Mouse (Mus musculus): ENCODE data around the gene Nrxn3. TPM values are rescaled to one million over a fixed set of nuclear protein-coding genes. Genes with fewer than 3 reads are reported as not detected.

Gene Nrxn3
- polyA plus RNA-seq, 1 experiment from 2014 or later, result 6.9 TPM

DNA sequence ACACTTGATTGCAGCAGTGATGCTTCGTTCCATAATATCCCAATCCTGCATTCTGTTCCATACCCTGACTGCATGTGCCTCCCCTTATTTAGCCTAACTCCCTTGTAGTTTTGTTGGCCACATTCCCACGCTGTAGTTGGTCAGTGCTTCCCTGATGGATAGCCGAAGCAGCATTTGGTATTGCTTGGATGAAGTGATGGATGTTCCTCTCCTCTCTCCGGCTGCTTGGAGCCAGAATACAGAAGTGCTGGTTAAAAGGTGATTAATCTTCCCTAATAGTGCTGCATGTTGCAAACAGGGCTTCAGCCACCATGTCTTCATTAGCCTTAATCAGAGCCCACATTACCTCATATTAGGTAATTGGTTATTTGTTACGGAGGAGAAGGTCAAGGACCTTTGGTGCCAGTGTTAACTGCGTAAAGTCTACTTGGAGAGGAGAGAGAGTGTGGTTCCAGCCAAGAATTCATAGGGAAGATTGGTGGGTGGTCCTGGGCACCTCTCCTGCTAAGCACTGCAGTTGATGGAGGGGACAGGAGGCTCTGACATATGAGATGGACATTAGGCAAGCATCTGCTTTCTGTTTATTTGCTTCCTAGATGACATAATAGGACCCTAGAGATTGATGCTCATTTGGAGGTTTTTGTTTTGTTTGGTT is 846.2 kb downstream of the Nrxn3 start:
- no peaks in the 10 kb centered on the region for H3K9me3 ChIP-seq
- H3K27me3 ChIP-seq (ENCODE audit: poor library complexity, severe bottlenecking), result peaks cover 9% of the 10 kb centered on the region
- no peaks in the 10 kb centered on the region for H3K36me3 ChIP-seq (replicated peaks)
- H3K4me3 ChIP-seq, result no peak overlapping the region
- no peak for DNase-seq (ENCODE audit: extremely low spot score, low spot score)
- 87% methylated on average over 6 of the region's 6 CpGs for WGBS
- peaks cover 4% of the 10 kb centered on the region; the same call in 1 of the 2 replicates for H3K4me1 ChIP-seq
- H3K27ac ChIP-seq, result no peak overlapping the region

GRCm38 (mm10) chr12:89592459-89592858 is 869.8 kb downstream of the Nrxn3 start:
- Histone ChIP-seq H3K4me3 (no peak overlapping the region), H3K27ac (no peak overlapping the region), H3K4me1 (no peaks in the 10 kb centered on the region), H3K9me3 (no peaks in the 10 kb centered on the region), H3K27me3 (ENCODE audit: poor library complexity, severe bottlenecking) (no peaks in the 10 kb centered on the region), H3K36me3 (replicated peaks) (no peaks in the 10 kb centered on the region)
- DNase-seq (ENCODE audit: extremely low spot score, low spot score), result no peak
- WGBS, result 89% methylated on average over 4 of the region's 4 CpGs

GRCm38 (mm10) chr12:89613670-89614069 is 891.0 kb downstream of the Nrxn3 start:
- Histone ChIP-seq H3K4me3 (no peak overlapping the region), H3K9me3 (no peaks in the 10 kb centered on the region), H3K36me3 (replicated peaks) (no peaks in the 10 kb centered on the region), H3K27me3 (ENCODE audit: poor library complexity, severe bottlenecking) (no peaks in the 10 kb centered on the region), H3K4me1 (peaks cover 22% of the 10 kb centered on the region), H3K27ac (no peak overlapping the region)
- no peak for DNase-seq (ENCODE audit: extremely low spot score, low spot score)
- 32% methylated on average over 2 of the region's 2 CpGs for WGBS

GRCm38 (mm10) chr12:89625746-89626145 is 903.1 kb downstream of the Nrxn3 start:
- H3K4me1 ChIP-seq, result no peaks in the 10 kb centered on the region
- H3K36me3 ChIP-seq (replicated peaks), result no peaks in the 10 kb centered on the region
- no peak overlapping the region for H3K27ac ChIP-seq
- no peaks in the 10 kb centered on the region for H3K9me3 ChIP-seq
- no peak overlapping the region for H3K4me3 ChIP-seq
- DNase-seq (ENCODE audit: extremely low spot score, low spot score), result no peak
- no peaks in the 10 kb centered on the region for H3K27me3 ChIP-seq (ENCODE audit: poor library complexity, severe bottlenecking)
- whole genome bisulfite sequencing, result 88% methylated on average over 4 of the region's 4 CpGs

- Histone ChIP-seq H3K4me3 (no peak overlapping the region), H3K4me1 (peaks cover 4% of the 10 kb centered on the region; the same call in 1 of the 2 replicates), H3K36me3 (replicated peaks) (no peaks in the 10 kb centered on the region), H3K27ac (no peak overlapping the region), H3K27me3 (ENCODE audit: poor library complexity, severe bottlenecking) (no peaks in the 10 kb centered on the region), H3K9me3 (no peaks in the 10 kb centered on the region)
- WGBS, result 84% methylated on average over 4 of the region's 4 CpGs
- DNase-seq (ENCODE audit: extremely low spot score, low spot score), result no peak
Observed at GRCm38 (mm10) chr12:89640046-89640445, 917.4 kb downstream of the Nrxn3 start.

GRCm38 (mm10) chr12:89641460-89641859 is 918.8 kb downstream of the Nrxn3 start:
- Histone ChIP-seq H3K4me3 (no peak overlapping the region), H3K27me3 (ENCODE audit: poor library complexity, severe bottlenecking) (no peaks in the 10 kb centered on the region), H3K27ac (no peak overlapping the region), H3K9me3 (no peaks in the 10 kb centered on the region), H3K36me3 (replicated peaks) (no peaks in the 10 kb centered on the region), H3K4me1 (peaks cover 4% of the 10 kb centered on the region; the same call in 1 of the 2 replicates)
- DNase-seq (ENCODE audit: extremely low spot score, low spot score), result no peak
- WGBS, result 16% methylated on average over 1 of the region's 1 CpGs

- H3K4me3 ChIP-seq, result no peak overlapping the region
- H3K36me3 ChIP-seq (replicated peaks), result no peaks in the 10 kb centered on the region
- no peaks in the 10 kb centered on the region for H3K9me3 ChIP-seq
- no peaks in the 10 kb centered on the region for H3K27me3 ChIP-seq (ENCODE audit: poor library complexity, severe bottlenecking)
- H3K4me1 ChIP-seq, result no peaks in the 10 kb centered on the region
- DNase-seq (ENCODE audit: extremely low spot score, low spot score), result no peak
- no peak overlapping the region for H3K27ac ChIP-seq
- WGBS, result 92% methylated on average over 2 of the region's 2 CpGs
Observed at GRCm38 (mm10) chr12:89653211-89653610, 930.5 kb downstream of the Nrxn3 start.

- Histone ChIP-seq H3K27ac (no peak overlapping the region), H3K4me3 (no peak overlapping the region), H3K9me3 (no peaks in the 10 kb centered on the region), H3K36me3 (replicated peaks) (no peaks in the 10 kb centered on the region), H3K4me1 (no peaks in the 10 kb centered on the region), H3K27me3 (ENCODE audit: poor library complexity, severe bottlenecking) (no peaks in the 10 kb centered on the region)
- DNase-seq (ENCODE audit: extremely low spot score, low spot score), result no peak
- 81% methylated on average over 3 of the region's 3 CpGs for WGBS
Observed at GRCm38 (mm10) chr12:89661219-89661618, 938.5 kb downstream of the Nrxn3 start.

DNA sequence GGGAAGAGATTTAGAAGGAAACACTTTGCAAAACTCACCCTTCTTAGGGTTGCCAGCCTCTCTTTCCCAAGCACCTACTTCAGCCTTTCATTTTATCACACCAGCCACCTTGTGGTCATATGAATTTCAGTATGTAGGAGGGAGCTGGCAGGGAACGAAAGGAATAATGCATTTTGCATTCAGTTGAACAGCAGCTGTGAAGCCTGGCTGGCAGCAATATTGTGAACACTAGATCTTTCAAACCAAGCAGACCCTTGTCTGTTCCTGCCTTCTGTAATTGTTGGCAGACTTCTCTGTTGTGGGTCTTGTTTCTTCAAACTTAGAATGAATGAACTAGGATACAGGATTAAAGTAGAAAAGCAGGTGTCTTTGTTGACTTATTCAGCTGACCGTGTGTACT is 946.2 kb downstream of the Nrxn3 start:
- no peak for DNase-seq (ENCODE audit: extremely low spot score, low spot score)
- Histone ChIP-seq H3K4me1 (no peaks in the 10 kb centered on the region), H3K9me3 (no peaks in the 10 kb centered on the region), H3K36me3 (replicated peaks) (no peaks in the 10 kb centered on the region), H3K4me3 (no peak overlapping the region), H3K27ac (no peak overlapping the region), H3K27me3 (ENCODE audit: poor library complexity, severe bottlenecking) (no peaks in the 10 kb centered on the region)
- WGBS, result 85% methylated on average over 2 of the region's 2 CpGs

- no peaks in the 10 kb centered on the region for H3K36me3 ChIP-seq (replicated peaks)
- 72% methylated on average over 2 of the region's 2 CpGs for WGBS
- no peaks in the 10 kb centered on the region for H3K9me3 ChIP-seq
- DNase-seq (ENCODE audit: extremely low spot score, low spot score), result no peak
- H3K27me3 ChIP-seq (ENCODE audit: poor library complexity, severe bottlenecking), result no peaks in the 10 kb centered on the region
- H3K4me1 ChIP-seq, result peaks cover 9% of the 10 kb centered on the region
- H3K27ac ChIP-seq, result no peak overlapping the region
- H3K4me3 ChIP-seq, result no peak overlapping the region
Observed at GRCm38 (mm10) chr12:89672819-89673218, 950.1 kb downstream of the Nrxn3 start.

DNA sequence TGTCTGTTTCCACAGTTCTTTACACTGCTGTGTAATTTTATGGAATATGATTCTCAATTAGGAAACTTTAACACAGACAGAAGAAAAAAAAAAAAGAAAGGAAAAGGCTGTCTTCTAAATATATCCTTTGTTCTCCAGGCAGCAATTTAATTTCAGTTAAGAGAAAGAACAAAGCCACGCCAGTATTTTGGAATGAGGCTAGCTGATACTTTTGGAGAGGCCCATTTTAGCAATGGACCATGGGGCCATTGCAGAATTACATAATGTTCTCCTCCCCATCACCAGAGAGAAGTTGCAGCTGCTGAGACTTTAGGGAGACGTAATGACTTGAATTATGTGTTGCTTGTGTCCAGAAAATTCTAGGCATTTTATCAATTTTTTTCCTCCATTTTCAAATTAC is 963.0 kb downstream of the Nrxn3 start:
- Histone ChIP-seq H3K27me3 (ENCODE audit: poor library complexity, severe bottlenecking) (no peaks in the 10 kb centered on the region), H3K27ac (no peak overlapping the region), H3K4me1 (no peaks in the 10 kb centered on the region), H3K36me3 (replicated peaks) (no peaks in the 10 kb centered on the region), H3K4me3 (no peak overlapping the region), H3K9me3 (no peaks in the 10 kb centered on the region)
- WGBS, result 90% methylated on average over 2 of the region's 2 CpGs
- no peak for DNase-seq (ENCODE audit: extremely low spot score, low spot score)

GRCm38 (mm10) chr12:89689086-89689485 is 966.4 kb downstream of the Nrxn3 start:
- no peak overlapping the region for H3K4me3 ChIP-seq
- no peaks in the 10 kb centered on the region for H3K9me3 ChIP-seq
- no peaks in the 10 kb centered on the region for H3K4me1 ChIP-seq
- 90% methylated on average over 7 of the region's 7 CpGs for WGBS
- DNase-seq (ENCODE audit: extremely low spot score, low spot score), result no peak
- H3K27me3 ChIP-seq (ENCODE audit: poor library complexity, severe bottlenecking), result no peaks in the 10 kb centered on the region
- no peaks in the 10 kb centered on the region for H3K36me3 ChIP-seq (replicated peaks)
- no peak overlapping the region for H3K27ac ChIP-seq

- Histone ChIP-seq H3K27ac (no peak overlapping the region), H3K4me3 (no peak overlapping the region), H3K27me3 (ENCODE audit: poor library complexity, severe bottlenecking) (no peaks in the 10 kb centered on the region), H3K36me3 (replicated peaks) (no peaks in the 10 kb centered on the region), H3K4me1 (peaks cover 11% of the 10 kb centered on the region), H3K9me3 (no peaks in the 10 kb centered on the region)
- 11% methylated on average over 4 of the region's 4 CpGs for WGBS
- DNase-seq (ENCODE audit: extremely low spot score, low spot score), result no peak
Observed at GRCm38 (mm10) chr12:89699469-89699868, 976.8 kb downstream of the Nrxn3 start.

Data from forebrain, embryonic 10.5 days (tissue).